Mouse (Mus musculus) limb, embryonic 15.5 days (tissue): ENCODE measurements around the gene Gm21992. TPM values are rescaled to one million over a fixed set of nuclear protein-coding genes. Genes with fewer than 3 reads are reported as not detected.
"Not testable (repeated sequence)": the region's sequence is repeated elsewhere in the genome, so short reads cannot be mapped to it uniquely, and the experiment has no call there.

Source experiments
- ATAC-seq: fragments of 200-750 bp; cut with Nextera tagmentation; 2 replicates; pipeline ENCODE4 v1.8.0; 2017; ENCODE audit warnings: low read depth, moderate TSS enrichment; ENCODE audit not compliant: insufficient number of reproducible peaks, low FRiP score, low TSS enrichment
- H3K27ac ChIP-seq: fragments of 300-500 bp; sonication (generic); 2 replicates; pipeline ENCODE4 v1.5.1; 2015; ENCODE audit warnings: moderate library complexity, mild to moderate bottlenecking, inconsistent platforms
- H3K27me3 ChIP-seq: fragments of 300-500 bp; sonication (generic); 2 replicates; pipeline ENCODE4 v1.6.1; 2015; ENCODE audit warnings: inconsistent platforms
- H3K36me3 ChIP-seq: fragments of 300-500 bp; sonication (generic); 2 replicates; pipeline ENCODE4 v1.6.1; 2015; ENCODE audit warnings: inconsistent platforms
- H3K4me1 ChIP-seq: fragments of 300-500 bp; sonication (generic); 2 replicates; pipeline ENCODE4 v1.6.1; 2015; ENCODE audit warnings: inconsistent platforms
- H3K4me2 ChIP-seq: fragments of 300-500 bp; sonication (generic); 2 replicates; pipeline ENCODE4 v1.6.1; 2015; ENCODE audit warnings: mild to moderate bottlenecking, inconsistent platforms
- H3K4me3 ChIP-seq: fragments of 300-500 bp; sonication (generic); 2 replicates; pipeline ENCODE4 v1.5.1; 2015; ENCODE audit warnings: mild to moderate bottlenecking, inconsistent platforms
- H3K9ac ChIP-seq: fragments of 300-500 bp; sonication (generic); 2 replicates; pipeline ENCODE4 v1.6.1; 2015; ENCODE audit warnings: inconsistent platforms
- H3K9me3 ChIP-seq: fragments of 300-500 bp; sonication (generic); 2 replicates; pipeline ENCODE4 v1.6.1; 2016; ENCODE audit warnings: inconsistent platforms
- WGBS: fragments of 180-500 bp; shearing (Covaris S2); methylation state at CpG from one replicate; pipeline ENCODE4 v1.1.7; 2015; 5-methylcytosine and 5-hydroxymethylcytosine counted together
- polyA plus RNA-seq: library from polyadenylated mRNA; unstranded; fragments of >200 nt; fragmentation: Nextera tagmentation; extraction: Ambion mirVana; gene quantifications from 2 replicates; pipeline ENCODE4 v1.2.1, GENCODE M21; 2015

Gene Gm21992
- polyA plus RNA-seq, 1 experiment from 2014 or later, result 31.5 TPM

DNA sequence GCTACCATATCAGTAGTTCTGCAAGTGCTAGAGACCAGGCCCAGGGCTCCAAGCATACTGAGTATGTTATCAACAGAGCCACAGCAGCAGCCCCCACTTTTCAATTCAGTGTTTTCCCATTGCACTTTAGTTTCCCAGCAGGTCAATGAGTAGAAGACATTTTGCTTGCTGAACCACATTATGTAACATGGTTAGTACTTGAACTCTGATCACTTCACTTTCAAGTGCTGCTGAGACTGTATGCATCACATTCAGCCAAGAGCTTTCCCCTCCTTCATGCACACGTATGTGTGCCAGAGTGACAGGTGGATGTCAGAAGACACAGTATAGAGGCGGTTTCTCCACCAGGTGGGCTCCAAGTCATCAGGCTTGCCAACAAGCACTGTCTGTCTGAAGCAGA is 28.5 kb downstream of the Gm21992 start:
- H3K27ac ChIP-seq, result no peak overlapping the region
- H3K9ac ChIP-seq, result no peak overlapping the region
- no peaks in the 10 kb centered on the region for H3K9me3 ChIP-seq
- WGBS, result 89% methylated on average over 2 of the region's 2 CpGs
- H3K27me3 ChIP-seq, result no peaks in the 10 kb centered on the region
- no peak for ATAC-seq
- H3K4me3 ChIP-seq, result no peak overlapping the region
- H3K4me1 ChIP-seq, result peaks cover 7% of the 10 kb centered on the region
- no peak overlapping the region for H3K4me2 ChIP-seq
- H3K36me3 ChIP-seq, result peaks cover 71% of the 10 kb centered on the region

- Histone ChIP-seq H3K4me3 (no peak overlapping the region), H3K27me3 (no peaks in the 10 kb centered on the region), H3K36me3 (peaks cover 73% of the 10 kb centered on the region), H3K9ac (no peak overlapping the region), H3K4me1 (no peaks in the 10 kb centered on the region), H3K4me2 (no peak overlapping the region), H3K9me3 (no peaks in the 10 kb centered on the region), H3K27ac (no peak overlapping the region)
- no peak for ATAC-seq
- WGBS, result 76% methylated on average over 3 of the region's 3 CpGs
Observed at GRCm38 (mm10) chr19:4772785-4773184, 38.6 kb downstream of the Gm21992 start.

GRCm38 (mm10) chr19:4767507-4768148 is 43.8 kb downstream of the Gm21992 start:
- H3K4me2 ChIP-seq, result no peak overlapping the region
- peaks cover 79% of the 10 kb centered on the region for H3K36me3 ChIP-seq
- no peak overlapping the region for H3K27ac ChIP-seq
- H3K4me1 ChIP-seq, result no peaks in the 10 kb centered on the region
- no peak for ATAC-seq
- H3K9ac ChIP-seq, result no peak overlapping the region
- no peak overlapping the region for H3K4me3 ChIP-seq
- 91% methylated on average over 12 of the region's 12 CpGs for WGBS
- no peaks in the 10 kb centered on the region for H3K27me3 ChIP-seq
- no peaks in the 10 kb centered on the region for H3K9me3 ChIP-seq

- no peak overlapping the region for H3K4me3 ChIP-seq
- no peak overlapping the region for H3K27ac ChIP-seq
- H3K36me3 ChIP-seq, result peaks cover 55% of the 10 kb centered on the region
- ATAC-seq, result no peak
- H3K9me3 ChIP-seq, result no peaks in the 10 kb centered on the region
- no peaks in the 10 kb centered on the region for H3K27me3 ChIP-seq
- H3K9ac ChIP-seq, result no peak overlapping the region
- H3K4me1 ChIP-seq, result peaks cover 11% of the 10 kb centered on the region
- WGBS, result 72% methylated on average over 1 of the region's 1 CpGs
- H3K4me2 ChIP-seq, result no peak overlapping the region
Observed at GRCm38 (mm10) chr19:4762876-4763275, 48.5 kb downstream of the Gm21992 start.

DNA sequence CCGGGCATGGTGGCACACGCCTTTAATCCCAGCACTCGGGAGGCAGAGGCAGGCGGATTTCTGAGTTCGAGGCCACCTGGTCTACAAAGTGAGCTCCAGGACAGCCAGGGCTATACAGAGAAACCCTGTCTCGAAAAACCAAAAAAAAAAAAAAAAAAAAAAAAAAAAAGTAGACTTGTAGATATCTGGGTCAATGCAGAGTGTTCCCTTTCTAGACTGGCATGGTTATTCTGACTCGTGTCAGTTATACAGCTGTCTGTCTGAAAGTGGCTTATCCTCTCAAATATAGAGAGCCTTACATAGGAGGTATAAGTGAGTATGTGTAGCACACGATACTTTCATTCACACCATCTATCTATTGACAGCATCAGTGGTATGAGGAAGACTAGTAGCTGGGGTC is 50.9 kb downstream of the Gm21992 start:
- Histone ChIP-seq H3K36me3 (peaks cover 39% of the 10 kb centered on the region), H3K4me1 (peaks cover 16% of the 10 kb centered on the region)
- not testable (repeated sequence) for H3K4me2 ChIP-seq, H3K9ac ChIP-seq, H3K27ac ChIP-seq, H3K27me3 ChIP-seq, ATAC-seq, H3K9me3 ChIP-seq, H3K4me3 ChIP-seq
- 91% methylated on average over 8 of the region's 8 CpGs for WGBS

- Histone ChIP-seq H3K27ac (peak overlapping the region; percentile 97), H3K4me3 (peak overlapping the region; percentile 72), H3K27me3 (no peaks in the 10 kb centered on the region), H3K4me1 (peaks cover 18% of the 10 kb centered on the region), H3K4me2 (peak overlapping the region; percentile 68), H3K9ac (peak overlapping the region; percentile 85), H3K36me3 (peaks cover 11% of the 10 kb centered on the region), H3K9me3 (no peaks in the 10 kb centered on the region)
- no peak for ATAC-seq
- WGBS, result 2% methylated on average over 9 of the region's 9 CpGs
Observed at GRCm38 (mm10) chr19:4756921-4757320, 54.5 kb downstream of the Gm21992 start.

DNA sequence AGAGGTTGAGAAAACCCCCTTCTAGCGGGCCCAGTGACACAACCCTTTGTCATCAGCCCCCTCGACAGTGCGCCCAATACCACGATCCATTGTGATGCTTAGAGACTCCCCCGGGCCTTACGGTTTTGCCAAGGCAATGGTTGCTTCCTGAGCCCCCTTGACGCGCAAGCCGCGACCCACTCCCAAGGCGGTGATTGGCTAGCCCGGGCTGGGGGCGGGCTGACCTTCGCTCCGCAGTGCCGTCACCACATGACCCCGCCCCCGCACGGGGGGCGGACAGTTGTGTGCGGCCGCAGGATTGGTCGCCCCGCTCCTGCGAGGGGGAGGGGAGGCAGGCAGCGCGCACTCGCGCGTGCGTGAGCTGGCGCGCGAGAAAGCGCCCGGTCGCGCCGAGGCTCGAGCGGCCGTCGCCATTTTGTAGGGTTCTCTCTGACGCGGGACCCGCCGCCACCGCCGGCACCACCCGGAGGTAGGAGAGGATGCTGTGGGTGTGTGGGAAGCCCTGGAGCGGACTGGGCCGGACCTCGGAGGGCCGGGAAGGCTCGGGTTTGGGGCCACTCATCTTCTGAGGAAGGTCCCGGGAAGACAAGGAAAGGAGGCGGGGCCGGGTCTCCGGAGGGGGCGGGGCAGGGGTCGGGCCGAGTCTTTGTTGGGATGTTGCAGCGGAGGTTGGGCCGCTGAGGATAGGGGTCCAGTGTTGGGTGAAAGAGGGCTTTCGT is 55.1 kb downstream of the Gm21992 start, which contains the start of gene Rbm4b:
TSS of gene Rbm4b (plus strand) at position 305 of the 719 bp plus-strand sequence.
- H3K9ac ChIP-seq, result peak within 1 kb of the TSS; percentile 85
- peak within 1 kb of the TSS; percentile 97 for H3K27ac ChIP-seq
- H3K36me3 ChIP-seq, result 0 out of 2 replicates have a peak, but pooled peaks cover 8% of the 10 kb centered on the region
- under 1% methylated on average over 65 of the region's 65 CpGs for WGBS
- H3K4me3 ChIP-seq, result peak within 1 kb of the TSS; percentile 72
- ATAC-seq, result peak; percentile 96
- peaks cover 18% of the 10 kb centered on the region for H3K4me1 ChIP-seq
- peak within 1 kb of the TSS; percentile 68 for H3K4me2 ChIP-seq
- no peaks in the 10 kb centered on the region for H3K9me3 ChIP-seq
- H3K27me3 ChIP-seq, result no peaks in the 10 kb centered on the region

GRCm38 (mm10) chr19:4755565-4756192 is 55.7 kb downstream of the Gm21992 start:
- no peaks in the 10 kb centered on the region for H3K27me3 ChIP-seq
- H3K4me3 ChIP-seq, result peak overlapping the region; percentile 72
- H3K9me3 ChIP-seq, result no peaks in the 10 kb centered on the region
- H3K36me3 ChIP-seq, result 0 out of 2 replicates have a peak, but pooled peaks cover 5% of the 10 kb centered on the region
- under 1% methylated on average over 10 of the region's 10 CpGs for WGBS
- peak overlapping the region; percentile 68 for H3K4me2 ChIP-seq
- peak overlapping the region; percentile 97 for H3K27ac ChIP-seq
- ATAC-seq, result peak; percentile 35; the same call in 1 of the 2 replicates
- peaks cover 18% of the 10 kb centered on the region for H3K4me1 ChIP-seq
- H3K9ac ChIP-seq, result peak overlapping the region; percentile 57

GRCm38 (mm10) chr19:4749975-4750374 is 61.4 kb downstream of the Gm21992 start:
- no peaks in the 10 kb centered on the region for H3K27me3 ChIP-seq
- H3K27ac ChIP-seq, result no peak overlapping the region
- no peak overlapping the region for H3K4me3 ChIP-seq
- ATAC-seq, result no peak
- no peaks in the 10 kb centered on the region for H3K9me3 ChIP-seq
- H3K36me3 ChIP-seq, result 0 out of 2 replicates have a peak, but pooled peaks cover 4% of the 10 kb centered on the region
- 74% methylated on average over 6 of the region's 6 CpGs for WGBS
- no peak overlapping the region for H3K9ac ChIP-seq
- H3K4me1 ChIP-seq, result peaks cover 3% of the 10 kb centered on the region
- H3K4me2 ChIP-seq, result no peak overlapping the region

DNA sequence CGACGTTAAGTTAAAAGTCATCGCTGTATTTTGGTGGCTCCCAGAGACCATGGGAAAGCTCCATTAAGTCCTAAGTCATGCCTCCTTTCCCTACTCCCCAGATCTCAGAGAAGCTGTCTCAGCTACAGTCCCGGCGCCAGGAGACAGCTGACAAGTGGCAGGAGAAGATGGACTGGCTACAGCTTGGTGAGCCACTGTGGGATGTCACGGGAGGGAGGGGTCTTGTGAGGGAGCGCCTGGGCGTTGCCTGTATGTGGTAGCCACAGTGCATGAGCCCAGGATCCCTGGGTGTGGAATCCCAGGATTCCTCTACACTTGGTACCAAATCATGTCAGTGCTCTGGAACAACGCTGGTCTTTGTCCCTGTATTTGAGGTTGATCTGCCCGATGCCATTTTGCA is 62.9 kb downstream of the Gm21992 start:
- Histone ChIP-seq H3K4me3 (no peak overlapping the region), H3K36me3 (0 out of 2 replicates have a peak, but pooled peaks cover 4% of the 10 kb centered on the region)
- 82% methylated on average over 10 of the region's 10 CpGs for WGBS

GRCm38 (mm10) chr19:4747631-4748312 is 63.6 kb downstream of the Gm21992 start:
- Histone ChIP-seq H3K36me3 (0 out of 2 replicates have a peak, but pooled peaks cover 4% of the 10 kb centered on the region), H3K4me2 (no peak overlapping the region), H3K27ac (no peak overlapping the region), H3K9me3 (no peaks in the 10 kb centered on the region), H3K9ac (no peak overlapping the region), H3K4me3 (no peak overlapping the region), H3K4me1 (peaks cover 5% of the 10 kb centered on the region), H3K27me3 (no peaks in the 10 kb centered on the region)
- 90% methylated on average over 9 of the region's 9 CpGs for WGBS
- ATAC-seq, result no peak

More for the DNA sequence above, 62.9 kb downstream of the Gm21992 start:
- Histone ChIP-seq H3K9ac (no peak overlapping the region), H3K27ac (no peak overlapping the region), H3K9me3 (no peaks in the 10 kb centered on the region), H3K27me3 (no peaks in the 10 kb centered on the region), H3K4me1 (peaks cover 5% of the 10 kb centered on the region), H3K4me2 (no peak overlapping the region)
- ATAC-seq, result no peak
